Mouse (Mus musculus): ENCODE data around the gene Gm20843.
"Not testable (repeated sequence)": the region's sequence is repeated elsewhere in the genome, so short reads cannot be mapped to it uniquely, and the experiment has no call there.

The Gm20843 gene

DNA sequence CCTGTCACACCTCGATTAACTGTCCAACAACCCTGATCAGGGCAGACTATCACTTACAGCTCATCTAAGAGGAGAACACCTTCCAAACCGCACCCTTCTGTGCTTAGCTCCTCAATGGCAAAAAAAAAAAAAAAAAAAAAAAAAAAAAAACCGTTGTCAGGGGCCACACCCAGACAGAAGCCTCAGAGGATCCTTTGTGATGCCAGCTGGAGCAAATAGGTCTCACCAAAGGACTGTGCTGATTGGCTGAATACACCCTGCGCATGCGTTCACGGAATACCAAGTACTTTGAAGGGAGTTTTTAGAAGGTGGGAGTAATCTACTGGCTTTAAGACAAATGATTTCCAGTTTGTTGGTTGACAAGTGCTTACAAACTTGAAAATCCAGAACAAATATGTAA lies at the start of gene Gm20843:
Gm20843 (minus strand) TSS at position 101 of the 400 bp plus-strand sequence.
- not testable (repeated sequence) for DNase-seq
